Mouse (Mus musculus) common myeloid progenitor, adult 5-6 weeks (primary cell): ENCODE results near the gene Arfgap1. TPM values are rescaled to one million over a fixed set of nuclear protein-coding genes. Genes with fewer than 3 reads are reported as not detected.

Experiments
- ATAC-seq: replicated peaks from 2 replicates; pipeline ENCODE4 v1.8.0; 2016; ENCODE audit warnings: low read depth, mild to moderate bottlenecking, moderate TSS enrichment, inconsistent platforms; ENCODE audit not compliant: poor library complexity, severe bottlenecking
- total RNA-seq: library from RNA; stranded (forward); fragments of 200-1000, 187-1606 nt; gene quantifications from 2 replicates; pipeline ENCODE4 v1.2.3, GENCODE M21; 2017

The Arfgap1 gene
- total RNA-seq: 23.0 and 24.4 TPM in 2 replicates

DNA sequence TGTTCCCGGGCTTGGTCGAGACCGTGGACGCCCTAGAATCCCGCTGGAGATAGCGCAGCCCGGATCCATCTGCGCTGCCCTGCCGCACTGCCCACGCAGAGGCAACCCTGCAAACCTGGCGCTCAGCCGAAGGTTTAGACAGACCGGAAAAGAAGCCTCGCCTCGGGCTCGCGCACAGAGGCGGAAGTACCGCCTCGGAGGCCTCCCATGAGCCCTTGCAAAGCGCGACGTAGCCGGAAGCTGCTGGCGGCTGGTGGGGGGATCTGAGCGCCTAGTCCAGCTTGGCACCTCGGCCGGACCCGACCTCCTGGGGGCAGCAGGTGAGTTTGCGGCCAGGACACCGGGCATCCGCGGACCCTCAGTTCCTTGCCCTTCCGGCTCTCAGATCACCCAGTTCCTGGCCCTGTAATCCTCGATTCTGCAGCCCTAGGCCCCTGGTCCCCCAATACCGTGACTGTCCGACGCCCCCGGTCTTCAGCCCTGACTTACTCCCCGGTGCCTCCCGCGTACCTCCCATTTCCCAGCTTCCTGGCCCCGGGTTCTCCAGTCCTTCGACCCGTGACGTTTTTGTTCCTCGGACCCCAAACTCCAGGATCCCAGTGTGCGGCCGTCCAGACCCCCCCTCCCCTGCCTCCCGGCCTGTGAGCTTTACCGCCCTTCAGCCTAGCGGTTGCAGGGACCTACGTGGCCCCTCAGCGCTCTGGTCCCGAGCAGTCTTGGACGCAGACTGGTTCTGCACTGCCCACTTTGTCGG lies at the start of gene Arfgap1:
Arfgap1 (plus strand) TSS at position 216 of the 754 bp plus-strand sequence.
- peak; percentile 92 for ATAC-seq

DNA sequence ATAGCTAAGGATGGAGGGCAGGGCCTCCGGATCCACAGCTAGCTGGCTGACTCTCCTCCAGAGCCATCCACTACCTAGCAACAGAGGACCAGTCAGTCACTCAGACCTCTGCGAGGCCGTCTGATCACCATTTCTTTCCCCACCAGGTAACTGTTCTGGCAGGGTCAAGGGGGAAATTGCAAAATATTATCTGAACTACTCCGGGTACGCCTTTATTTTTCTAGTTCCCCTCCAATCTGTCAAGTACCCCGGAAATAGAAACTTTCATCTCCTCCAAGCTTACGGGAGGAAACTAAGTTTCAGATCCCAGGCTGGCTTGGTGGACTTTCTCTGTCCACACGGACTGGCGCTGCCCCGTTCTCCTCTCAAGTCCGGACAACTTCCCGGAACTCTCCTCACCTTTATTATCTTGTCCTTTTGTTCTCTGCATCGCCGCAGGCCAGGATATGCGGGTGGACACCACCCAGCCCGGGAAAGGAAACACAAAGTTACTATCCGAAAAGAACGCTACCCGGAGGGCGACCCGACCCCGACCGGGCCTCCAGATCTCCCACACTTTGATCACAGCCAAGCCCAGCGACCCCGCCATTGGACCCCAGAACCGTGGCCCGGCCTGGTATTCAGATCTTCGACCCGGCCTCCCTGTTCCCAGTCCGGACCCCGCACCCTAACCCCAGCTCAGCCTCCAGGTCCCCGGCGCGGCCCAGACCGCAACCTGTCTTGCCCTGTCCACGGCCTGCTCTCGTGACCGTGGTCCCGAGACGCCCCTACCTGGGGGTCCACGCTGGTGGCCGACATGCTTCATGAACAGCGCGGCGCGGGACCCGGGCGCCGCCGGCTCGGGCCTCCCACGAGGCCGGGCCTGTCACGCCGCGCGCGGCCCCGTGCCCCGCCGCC lies 46.9 kb upstream of the Arfgap1 start:
- peak; percentile 21 for ATAC-seq

- ATAC-seq: peak; percentile 79
Measured at GRCm38 (mm10) chr2:180920810-180921400, 46.1 kb upstream of the Arfgap1 start, which contains the start of gene Ythdf1. TSS of gene Ythdf1 (minus strand) at chr2:180920949.

DNA sequence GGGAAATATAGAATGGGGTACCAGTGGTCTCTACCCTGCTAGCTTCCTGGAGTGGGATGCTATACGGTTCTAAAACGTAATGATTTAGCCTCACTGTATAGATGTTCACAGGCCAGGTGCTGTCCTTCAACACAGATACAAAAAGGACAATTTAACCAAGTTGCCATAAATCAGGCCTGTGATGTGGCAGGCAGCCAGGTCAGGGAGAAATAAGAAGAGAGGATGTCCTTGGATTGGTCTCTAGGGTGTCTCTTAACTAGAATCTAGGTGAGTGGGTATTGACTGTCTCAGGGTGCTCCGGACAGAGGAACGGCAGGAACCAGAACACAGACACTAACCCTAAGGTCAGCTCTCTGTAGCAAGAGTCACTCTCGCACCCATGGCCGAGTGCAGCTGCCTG lies 44.3 kb upstream of the Arfgap1 start:
- no peak for ATAC-seq

- peak; percentile 74 for ATAC-seq
Measured at GRCm38 (mm10) chr2:180925176-180925575, 41.8 kb upstream of the Arfgap1 start.

DNA sequence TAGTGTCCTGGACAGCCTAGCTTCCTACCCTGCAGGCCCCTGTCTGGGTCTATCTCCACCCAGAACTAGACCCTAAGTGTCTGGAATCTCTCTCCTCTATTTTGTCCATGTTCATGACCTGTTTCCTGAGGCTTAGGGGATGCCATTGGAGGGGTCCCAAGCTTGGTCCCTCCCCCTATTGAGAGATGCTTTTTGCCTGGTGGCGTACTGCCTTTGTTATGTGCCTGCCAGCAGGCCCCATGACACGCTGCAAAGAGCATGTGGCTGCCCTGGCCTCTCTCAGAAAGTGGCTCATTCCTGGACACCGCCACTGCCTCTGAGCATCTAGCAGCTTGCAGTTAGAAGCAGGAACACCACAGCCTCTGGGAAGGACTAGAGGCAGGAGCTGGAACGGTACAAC lies 38.3 kb upstream of the Arfgap1 start, which contains the start of gene Birc7:
Birc7 (plus strand) TSS at position 301 of the 400 bp plus-strand sequence.
- no peak for ATAC-seq

DNA sequence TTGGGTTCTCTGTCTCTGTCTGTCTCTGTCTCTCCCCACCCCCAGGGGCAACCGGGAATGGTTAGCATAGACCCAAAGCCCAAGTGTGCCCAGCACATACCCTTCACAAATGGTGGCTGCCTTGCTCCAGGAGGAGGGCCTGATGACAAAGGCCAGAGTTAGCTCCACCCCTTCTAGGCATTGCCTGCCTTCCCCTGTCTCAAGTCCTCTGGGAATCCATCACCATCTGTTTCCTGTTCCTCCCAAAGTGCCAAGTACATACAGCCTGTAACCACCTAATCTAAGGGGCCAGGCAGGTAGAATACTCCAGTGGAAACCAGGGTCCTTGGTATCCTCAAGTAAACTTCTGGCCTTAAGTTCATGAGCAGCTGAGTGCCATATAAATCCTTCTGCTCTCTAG lies 34.6 kb upstream of the Arfgap1 start:
- no peak for ATAC-seq

- ATAC-seq: peak; percentile 52
Measured at GRCm38 (mm10) chr2:180940187-180940586, 26.8 kb upstream of the Arfgap1 start.

GRCm38 (mm10) chr2:180941869-180942268 lies 25.2 kb upstream of the Arfgap1 start:
- no peak for ATAC-seq

DNA sequence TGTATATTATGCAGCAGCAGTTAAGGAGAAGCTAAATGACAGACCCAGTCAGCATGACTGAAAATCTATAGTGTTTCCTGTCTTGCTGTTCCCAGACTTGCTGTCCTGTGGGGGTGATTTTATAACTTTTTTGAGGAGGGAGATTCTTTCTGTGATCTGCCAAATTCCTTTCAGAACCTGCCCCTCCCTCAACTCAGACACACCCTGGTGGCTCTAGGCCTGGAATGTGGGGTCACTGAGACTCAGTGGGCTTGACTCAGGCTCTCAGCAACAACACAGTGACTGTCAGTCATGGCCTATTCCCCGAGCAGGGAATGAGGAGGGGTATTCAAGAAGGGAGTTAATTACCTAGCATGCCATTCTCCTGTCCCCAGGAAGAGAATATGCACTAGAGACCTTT lies 17.1 kb upstream of the Arfgap1 start:
- no peak for ATAC-seq

- ATAC-seq: no peak
Measured at GRCm38 (mm10) chr2:180952731-180953171, 14.3 kb upstream of the Arfgap1 start.

- no peak for ATAC-seq
Measured at GRCm38 (mm10) chr2:180953638-180954037, 13.4 kb upstream of the Arfgap1 start.

- peak; percentile 46 for ATAC-seq
Measured at GRCm38 (mm10) chr2:180954061-180955047, 12.7 kb upstream of the Arfgap1 start, which contains the start of gene Nkain4. TSS of gene Nkain4 (minus strand) at chr2:180954699.

DNA sequence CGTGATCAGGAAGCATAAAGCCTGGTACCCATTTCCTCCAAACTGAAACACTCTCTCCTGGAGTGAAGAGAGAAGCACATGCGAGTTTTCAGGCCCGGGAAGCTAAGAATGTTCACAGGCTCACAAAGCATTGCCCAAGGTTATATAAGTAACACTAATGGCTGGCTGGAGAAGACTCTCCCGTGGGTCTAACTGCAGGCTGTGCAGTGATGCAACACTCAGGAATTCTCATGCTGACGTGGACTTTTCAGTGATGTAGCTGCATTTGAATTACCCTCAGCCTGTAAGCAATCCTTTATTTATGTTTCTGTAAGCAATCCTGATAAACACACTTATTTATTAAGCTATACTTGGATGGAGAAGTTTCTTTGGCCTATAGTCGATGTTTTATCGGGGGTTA lies 7.4 kb upstream of the Arfgap1 start:
- no peak for ATAC-seq

GRCm38 (mm10) chr2:180960187-180960586 lies 6.8 kb upstream of the Arfgap1 start:
- ATAC-seq: no peak

- no peak for ATAC-seq
Measured at GRCm38 (mm10) chr2:180962616-180963308, 4.3 kb upstream of the Arfgap1 start.

GRCm38 (mm10) chr2:180963956-180964355 lies 3.1 kb upstream of the Arfgap1 start:
- peak; percentile 64 for ATAC-seq

GRCm38 (mm10) chr2:180966092-180966882 lies 738 bp upstream of the Arfgap1 start:
- ATAC-seq: peak; percentile 51
